Mouse (Mus musculus) kidney, postnatal 0 days (tissue): Measurements from ENCODE around the gene Shq1. TPM values are rescaled to one million over a fixed set of nuclear protein-coding genes. Genes with fewer than 3 reads are reported as not detected.

ENCODE experiments used
- ATAC-seq: fragments of 200-750 bp; cut with Nextera tagmentation; replicated peaks from 2 replicates; pipeline ENCODE4 v1.8.0; 2017; ENCODE audit warnings: low read depth, moderate number of reproducible peaks, moderate TSS enrichment, moderate library complexity; ENCODE audit not compliant: low FRiP score
- DNase-seq: peaks from one replicate; pipeline ENCODE4 v3.0.0-alpha.2; 2016; ENCODE audit warnings: low spot score
- H3K27ac ChIP-seq: fragments of 300-500 bp; sonication (generic); 2 replicates; pipeline ENCODE4 v1.5.1; 2014; ENCODE audit warnings: mild to moderate bottlenecking
- H3K27me3 ChIP-seq: fragments of 300-500 bp; sonication (generic); 2 replicates; pipeline ENCODE4 v1.6.1; 2014; ENCODE audit warnings: low read length, mixed read lengths; ENCODE audit not compliant: insufficient read depth
- H3K36me3 ChIP-seq: fragments of 300-500 bp; sonication (generic); 2 replicates; pipeline ENCODE4 v1.6.1; 2014; ENCODE audit warnings: low read length, mixed read lengths; ENCODE audit not compliant: insufficient read depth
- H3K4me1 ChIP-seq: fragments of 300-500 bp; sonication (generic); replicated peaks from 2 replicates; pipeline ENCODE4 v1.6.1; 2014; ENCODE audit warnings: antibody characterized with exemption, low read length, mixed read lengths; ENCODE audit not compliant: insufficient read depth
- H3K4me2 ChIP-seq: fragments of 300-500 bp; sonication (generic); 2 replicates; pipeline ENCODE4 v1.6.1; 2014; ENCODE audit warnings: mild to moderate bottlenecking, low read length, moderate library complexity, mixed read lengths
- H3K4me3 ChIP-seq: fragments of 300-500 bp; sonication (generic); replicated peaks from 2 replicates; pipeline ENCODE4 v1.5.1; 2014; ENCODE audit warnings: low read depth, low read length
- H3K9ac ChIP-seq: fragments of 300-500 bp; sonication (generic); 2 replicates; pipeline ENCODE4 v1.6.1; 2014; ENCODE audit warnings: low read depth, low read length
- H3K9me3 ChIP-seq: fragments of 300-500 bp; sonication (generic); replicated peaks from 2 replicates; pipeline ENCODE4 v1.6.1; 2016; ENCODE audit warnings: low read length, inconsistent platforms, mixed read lengths
- CTCF ChIP-seq: IDR thresholded peaks from 2 replicates; pipeline ENCODE4 v1.5.1; 2016; ENCODE audit warnings: antibody characterized with exemption, low read depth, mild to moderate bottlenecking, moderate library complexity
- WGBS: fragments of 180-500 bp; shearing (Covaris S2); extraction: QIAGEN DNeasy Blood & Tissue Kit; methylation state at CpG from one replicate; pipeline ENCODE4 v1.1.7; 2014; 5-methylcytosine and 5-hydroxymethylcytosine counted together
- polyA plus RNA-seq: library from polyadenylated mRNA; unstranded; fragments of >200 nt; fragmentation: Nextera tagmentation; extraction: Ambion mirVana; gene quantifications from 2 replicates; pipeline ENCODE4 v1.2.1, GENCODE M21; 2015

Gene Shq1
- polyA plus RNA-seq, 1 experiment from 2014 or later: 11.8 TPM

- Histone ChIP-seq H3K27ac (peak within 1 kb of the TSS; percentile 42; the same call in 1 of the 2 replicates), H3K27me3 (0 out of 2 replicates have a peak, but pooled peaks cover 5% of the 10 kb centered on the region), H3K9me3 (no peaks in the 10 kb centered on the region), H3K36me3 (no peaks in the 10 kb centered on the region), H3K4me3 (peak within 1 kb of the TSS; percentile 61), H3K9ac (peak within 1 kb of the TSS; percentile 67), H3K4me1 (peaks cover 12% of the 10 kb centered on the region; the same call in 1 of the 2 replicates), H3K4me2 (peak within 1 kb of the TSS; percentile 98)
- no peak for TF ChIP-seq CTCF
- DNase-seq (peak; percentile 87), ATAC-seq (peak; percentile 90)
- WGBS: under 1% methylated on average over 77 of the region's 77 CpGs
Observed at GRCm38 (mm10) chr6:100704574-100705365, 33.8 kb upstream of the Shq1 start, which contains the start of gene Gxylt2. Gene Gxylt2, plus strand, starts transcription at chr6:100704734.

- peak overlapping the region; percentile 61 for H3K4me3 ChIP-seq
- TF ChIP-seq CTCF: no peak
- 0 out of 2 replicates have a peak, but pooled peaks cover 5% of the 10 kb centered on the region for H3K27me3 ChIP-seq
- no peaks in the 10 kb centered on the region for H3K9me3 ChIP-seq
- no peak overlapping the region for H3K9ac ChIP-seq
- DNase-seq (no peak), ATAC-seq (no peak)
- H3K4me2 ChIP-seq: peak overlapping the region; percentile 98
- H3K27ac ChIP-seq: no peak overlapping the region
- no peaks in the 10 kb centered on the region for H3K36me3 ChIP-seq
- 30% methylated on average over 8 of the region's 8 CpGs for WGBS
- peaks cover 7% of the 10 kb centered on the region; the same call in 1 of the 2 replicates for H3K4me1 ChIP-seq
Observed at GRCm38 (mm10) chr6:100704197-100704573, 33.2 kb upstream of the Shq1 start.

DNA sequence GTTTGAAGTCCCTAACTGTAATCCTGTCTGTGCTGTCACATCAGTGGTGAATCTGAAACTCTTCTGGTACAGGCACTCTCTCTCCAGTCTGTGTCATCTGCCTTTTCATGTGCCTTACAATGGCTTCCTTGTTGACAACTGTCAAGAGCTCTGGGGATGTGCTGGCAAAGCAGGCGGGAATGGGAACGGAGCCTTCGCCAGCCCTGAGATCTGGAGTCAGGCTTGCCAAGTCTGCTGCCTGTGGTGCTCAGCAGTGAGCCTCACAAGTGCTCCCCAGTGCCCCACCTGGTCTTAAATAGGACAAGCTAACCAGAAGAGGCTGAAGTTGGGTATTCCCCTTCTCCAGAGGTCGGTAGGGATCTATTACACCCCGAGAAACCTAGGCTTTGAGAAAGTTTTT is 29.8 kb upstream of the Shq1 start:
- TF ChIP-seq CTCF: no peak
- Histone ChIP-seq H3K9me3 (no peaks in the 10 kb centered on the region), H3K4me1 (0 out of 2 replicates have a peak, but pooled peaks cover 4% of the 10 kb centered on the region), H3K4me3 (no peak overlapping the region), H3K9ac (no peak overlapping the region), H3K27me3 (0 out of 2 replicates have a peak, but pooled peaks cover 5% of the 10 kb centered on the region), H3K4me2 (no peak overlapping the region), H3K36me3 (no peaks in the 10 kb centered on the region), H3K27ac (no peak overlapping the region)
- 79% methylated on average over 5 of the region's 5 CpGs for WGBS
- ATAC-seq: no peak
- DNase-seq: no peak

- Histone ChIP-seq H3K27me3 (0 out of 2 replicates have a peak, but pooled peaks cover 5% of the 10 kb centered on the region), H3K4me2 (no peak overlapping the region), H3K4me1 (0 out of 2 replicates have a peak, but pooled peaks cover 4% of the 10 kb centered on the region), H3K27ac (no peak overlapping the region), H3K36me3 (no peaks in the 10 kb centered on the region), H3K9me3 (no peaks in the 10 kb centered on the region), H3K9ac (no peak overlapping the region), H3K4me3 (no peak overlapping the region)
- TF ChIP-seq CTCF: no peak
- WGBS: 84% methylated on average over 5 of the region's 5 CpGs
- no peak for DNase-seq
- ATAC-seq: no peak
Observed at GRCm38 (mm10) chr6:100699986-100700385, 29.0 kb upstream of the Shq1 start.

GRCm38 (mm10) chr6:100686341-100686740 is 15.4 kb upstream of the Shq1 start:
- H3K9ac ChIP-seq: no peak overlapping the region
- H3K27ac ChIP-seq: no peak overlapping the region
- no peak for TF ChIP-seq CTCF
- no peaks in the 10 kb centered on the region for H3K27me3 ChIP-seq
- no peak overlapping the region for H3K4me2 ChIP-seq
- H3K4me3 ChIP-seq: no peak overlapping the region
- no peaks in the 10 kb centered on the region for H3K4me1 ChIP-seq
- H3K36me3 ChIP-seq: no peaks in the 10 kb centered on the region
- no peaks in the 10 kb centered on the region for H3K9me3 ChIP-seq
- WGBS: 81% methylated on average over 2 of the region's 2 CpGs
- no peak for DNase-seq
- no peak for ATAC-seq

- Histone ChIP-seq H3K36me3 (no peaks in the 10 kb centered on the region), H3K4me2 (no peak overlapping the region), H3K4me1 (no peaks in the 10 kb centered on the region), H3K27me3 (no peaks in the 10 kb centered on the region), H3K4me3 (no peak overlapping the region), H3K27ac (no peak overlapping the region), H3K9ac (no peak overlapping the region), H3K9me3 (no peaks in the 10 kb centered on the region)
- no peak for TF ChIP-seq CTCF
- WGBS: 85% methylated on average over 2 of the region's 2 CpGs
- no peak for ATAC-seq
- no peak for DNase-seq
Observed at GRCm38 (mm10) chr6:100678636-100679035, 7.7 kb upstream of the Shq1 start.
